Mouse (Mus musculus) limb, embryonic 11.5 days (tissue): ENCODE data around the gene Kif5c. TPM values are rescaled to one million over a fixed set of nuclear protein-coding genes. Genes with fewer than 3 reads are reported as not detected.

Source experiments
- ATAC-seq: fragments of 200-750 bp; cut with Nextera tagmentation; 2 replicates; pipeline ENCODE4 v1.8.0; 2017; ENCODE audit warnings: low read depth; ENCODE audit not compliant: insufficient number of reproducible peaks, low FRiP score, low TSS enrichment
- DNase-seq: peaks from one replicate; pipeline ENCODE4 v3.0.0-alpha.2; 2015; ENCODE audit warnings: low spot score
- H3K27ac ChIP-seq: fragments of 300-500 bp; sonication (generic); replicated peaks from 2 replicates; pipeline ENCODE4 v1.5.1; 2014; ENCODE audit warnings: low read depth, mild to moderate bottlenecking, low read length
- H3K27me3 ChIP-seq: fragments of 300-500 bp; sonication (generic); 2 replicates; pipeline ENCODE4 v1.6.1; 2014; ENCODE audit warnings: mild to moderate bottlenecking, low read length, mixed read lengths; ENCODE audit not compliant: control insufficient read depth, insufficient read depth
- H3K36me3 ChIP-seq: fragments of 300-500 bp; sonication (generic); 2 replicates; pipeline ENCODE4 v1.6.1; 2014; ENCODE audit warnings: mild to moderate bottlenecking, low read length, moderate library complexity, mixed read lengths; ENCODE audit not compliant: control insufficient read depth, insufficient read depth
- H3K4me1 ChIP-seq: fragments of 300-500 bp; sonication (generic); 2 replicates; pipeline ENCODE4 v1.6.1; 2014; ENCODE audit warnings: low read length, mixed read lengths; ENCODE audit not compliant: control insufficient read depth, insufficient read depth
- H3K4me2 ChIP-seq: fragments of 300-500 bp; sonication (generic); 2 replicates; pipeline ENCODE4 v1.6.1; 2014; ENCODE audit warnings: low read depth, mild to moderate bottlenecking, moderate library complexity; ENCODE audit not compliant: severe bottlenecking
- H3K4me3 ChIP-seq: fragments of 300-500 bp; sonication (generic); 2 replicates; pipeline ENCODE4 v1.5.1; 2014; ENCODE audit warnings: low read depth, low read length
- H3K9ac ChIP-seq: fragments of 300-500 bp; sonication (generic); 2 replicates; pipeline ENCODE4 v1.6.1; 2014; ENCODE audit warnings: mild to moderate bottlenecking, low read length
- H3K9me3 ChIP-seq: fragments of 300-500 bp; sonication (generic); 2 replicates; pipeline ENCODE4 v1.6.1; 2016; ENCODE audit warnings: low read length; ENCODE audit not compliant: control insufficient read depth
- WGBS: fragments of 180-500 bp; shearing (Covaris S2); extraction: QIAGEN DNeasy Blood & Tissue Kit; methylation state at CpG from one replicate; pipeline ENCODE4 v1.1.7; 2014; 5-methylcytosine and 5-hydroxymethylcytosine counted together
- polyA plus RNA-seq: library from polyadenylated mRNA; unstranded; fragments of >200 nt; fragmentation: Nextera tagmentation; extraction: Ambion mirVana; gene quantifications from 2 replicates; pipeline ENCODE4 v1.2.1, GENCODE M21; 2014

The Kif5c gene
- polyA plus RNA-seq, 1 experiment from 2014 or later = 15.2 TPM

DNA sequence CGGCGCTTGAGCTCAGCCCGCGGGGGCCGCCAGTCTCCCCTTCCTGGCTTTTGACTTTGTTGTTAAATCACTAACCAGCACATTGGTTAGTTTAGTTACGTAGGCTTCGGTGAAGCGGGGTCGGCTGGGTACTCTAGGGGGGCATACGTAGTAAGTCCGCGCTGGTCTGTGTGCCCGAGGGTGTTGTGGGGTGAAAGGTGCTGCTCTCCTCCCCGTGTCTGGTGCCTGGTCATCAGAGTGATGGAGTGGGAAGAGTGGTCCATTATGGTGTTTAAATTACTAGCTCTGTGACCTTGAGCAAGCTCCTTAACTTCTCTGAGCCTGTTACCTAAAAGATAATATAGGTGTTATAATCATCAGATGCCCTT is 168.9 kb downstream of the Kif5c start:
- WGBS = 2% methylated on average over 14 of the region's 14 CpGs

DNA sequence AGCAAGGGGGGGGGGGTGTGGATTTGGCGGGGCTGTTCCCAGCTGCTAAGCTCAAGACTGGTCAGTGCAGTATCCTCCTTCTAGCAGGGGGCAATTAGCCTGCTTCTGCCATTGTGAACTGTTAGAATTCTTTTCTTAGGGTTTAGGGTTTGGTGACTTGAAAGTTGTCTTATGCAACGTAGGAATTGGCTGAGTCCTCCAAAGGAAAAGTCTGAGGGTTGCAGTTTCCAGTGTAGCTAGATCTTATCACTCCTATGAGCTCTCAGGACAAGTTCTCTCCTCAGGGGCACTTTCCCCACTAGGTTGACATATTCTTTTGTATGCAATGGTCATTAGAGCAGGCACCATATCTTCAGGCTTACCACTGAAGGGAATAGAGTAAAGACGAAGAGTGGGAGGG is 169.5 kb downstream of the Kif5c start:
- Histone ChIP-seq H3K36me3 (no peaks in the 10 kb centered on the region), H3K4me3 (0 out of 2 replicates have a peak overlapping the region, but pooled peaks have one; percentile 55), H3K4me1 (peaks cover 3% of the 10 kb centered on the region; the same call in 1 of the 2 replicates), H3K9me3 (no peaks in the 10 kb centered on the region), H3K9ac (no peak overlapping the region), H3K27ac (no peak overlapping the region), H3K27me3 (peaks cover 34% of the 10 kb centered on the region), H3K4me2 (no peak overlapping the region)
- 18% methylated on average over 3 of the region's 3 CpGs for WGBS
- ATAC-seq (no peak), DNase-seq (no peak)

More for the DNA sequence above, 168.9 kb downstream of the Kif5c start:
- Histone ChIP-seq H3K4me2 (peak overlapping the region; percentile 100), H3K4me3 (peak overlapping the region; percentile 55), H3K27ac (no peak overlapping the region), H3K4me1 (peaks cover 3% of the 10 kb centered on the region; the same call in 1 of the 2 replicates), H3K9ac (peak overlapping the region; percentile 72), H3K9me3 (no peaks in the 10 kb centered on the region), H3K27me3 (peaks cover 34% of the 10 kb centered on the region), H3K36me3 (no peaks in the 10 kb centered on the region)
- DNase-seq (no peak), ATAC-seq (peak; percentile 44; the same call in 1 of the 2 replicates)

DNA sequence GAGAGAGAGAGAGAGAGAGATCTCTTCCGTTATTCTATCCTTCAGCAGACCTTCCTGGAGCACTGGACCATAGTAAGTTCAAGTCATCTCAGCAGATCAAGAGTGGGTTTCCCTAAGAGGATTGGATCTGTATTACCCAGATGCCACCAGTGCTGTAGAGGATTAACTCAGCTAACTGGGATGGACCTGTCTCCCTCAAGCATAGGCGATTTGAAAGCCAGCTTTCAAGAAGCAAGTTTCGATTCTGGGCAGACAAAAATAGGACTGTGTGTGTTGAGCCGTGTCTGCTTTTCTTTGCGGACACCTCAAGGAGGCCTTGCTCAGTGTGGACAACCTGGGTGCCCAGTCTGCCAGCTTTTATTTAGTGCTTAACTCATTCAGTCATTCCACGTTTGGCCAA is 170.0 kb downstream of the Kif5c start:
- Histone ChIP-seq H3K4me2 (no peak overlapping the region), H3K36me3 (no peaks in the 10 kb centered on the region), H3K9ac (no peak overlapping the region), H3K9me3 (no peaks in the 10 kb centered on the region), H3K4me3 (no peak overlapping the region), H3K27me3 (peaks cover 34% of the 10 kb centered on the region), H3K4me1 (peaks cover 3% of the 10 kb centered on the region; the same call in 1 of the 2 replicates), H3K27ac (no peak overlapping the region)
- 80% methylated on average over 6 of the region's 6 CpGs for WGBS
- ATAC-seq = no peak
- no peak for DNase-seq

DNA sequence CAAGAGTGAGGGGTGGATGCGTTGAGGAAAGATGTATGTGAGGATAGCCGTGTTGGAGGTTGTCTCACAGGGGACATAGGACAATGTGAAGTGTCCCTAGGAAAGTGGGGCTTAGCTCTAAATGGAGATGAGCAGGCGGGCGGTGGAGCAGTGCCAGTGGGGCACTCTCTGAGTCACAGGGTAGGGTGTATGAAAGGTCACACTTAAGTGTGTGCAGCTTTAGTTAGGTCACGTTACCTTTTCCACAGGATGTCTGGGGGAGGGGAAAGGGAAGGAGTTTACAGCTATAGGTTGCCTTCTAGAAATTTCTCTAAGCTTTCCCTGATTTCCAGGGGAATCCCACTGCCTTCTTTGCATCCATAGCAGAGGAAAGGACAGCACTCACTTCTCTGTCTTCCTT is 170.4 kb downstream of the Kif5c start:
- WGBS = 80% methylated on average over 5 of the region's 5 CpGs
- H3K27me3 ChIP-seq = peaks cover 34% of the 10 kb centered on the region

DNA sequence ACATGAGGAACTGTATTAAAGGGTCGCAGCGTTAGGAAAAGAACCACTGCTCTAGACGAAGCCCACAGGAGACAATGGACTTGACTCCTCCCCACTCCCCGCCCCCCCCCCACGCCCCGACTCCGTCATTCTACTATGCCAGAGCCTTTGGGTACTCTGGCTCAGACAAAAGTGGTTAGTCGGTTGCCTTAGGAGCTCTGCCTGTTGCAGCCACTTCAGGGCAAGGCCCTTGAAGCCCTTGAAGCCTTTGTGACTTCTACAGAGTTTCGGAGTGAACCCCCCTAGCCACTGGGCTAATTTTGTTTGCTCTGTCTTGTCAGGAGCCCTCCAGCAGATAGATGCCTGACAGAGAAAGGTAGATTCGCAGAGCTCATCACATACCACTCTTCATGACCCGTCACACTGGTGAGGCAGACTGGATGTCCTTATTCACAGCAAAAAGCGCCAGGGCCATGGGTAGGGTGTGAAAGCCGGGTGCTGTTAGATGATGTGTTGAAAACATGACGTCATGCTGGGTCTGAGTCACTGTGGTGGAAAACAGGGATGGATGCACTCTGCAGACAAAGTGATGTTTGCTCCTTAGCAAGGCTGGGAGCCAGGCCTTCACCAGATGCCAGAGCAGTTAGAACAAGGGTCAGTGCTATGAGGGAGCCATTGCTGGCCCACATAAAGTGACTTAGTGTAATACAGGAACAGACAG is 178.5 kb downstream of the Kif5c start:
- Histone ChIP-seq H3K27me3 (no peaks in the 10 kb centered on the region), H3K27ac (no peak overlapping the region), H3K9ac (no peak overlapping the region), H3K4me2 (no peak overlapping the region), H3K9me3 (no peaks in the 10 kb centered on the region), H3K4me1 (no peaks in the 10 kb centered on the region), H3K4me3 (no peak overlapping the region), H3K36me3 (no peaks in the 10 kb centered on the region)
- DNase-seq (no peak), ATAC-seq (no peak)
- WGBS = 64% methylated on average over 14 of the region's 14 CpGs

More for the DNA sequence above, 170.4 kb downstream of the Kif5c start:
- H3K4me2 ChIP-seq = no peak overlapping the region
- H3K9ac ChIP-seq = no peak overlapping the region
- no peak overlapping the region for H3K4me3 ChIP-seq
- ATAC-seq (no peak), DNase-seq (no peak)
- H3K27ac ChIP-seq = no peak overlapping the region
- H3K36me3 ChIP-seq = no peaks in the 10 kb centered on the region
- peaks cover 3% of the 10 kb centered on the region; the same call in 1 of the 2 replicates for H3K4me1 ChIP-seq
- no peaks in the 10 kb centered on the region for H3K9me3 ChIP-seq

DNA sequence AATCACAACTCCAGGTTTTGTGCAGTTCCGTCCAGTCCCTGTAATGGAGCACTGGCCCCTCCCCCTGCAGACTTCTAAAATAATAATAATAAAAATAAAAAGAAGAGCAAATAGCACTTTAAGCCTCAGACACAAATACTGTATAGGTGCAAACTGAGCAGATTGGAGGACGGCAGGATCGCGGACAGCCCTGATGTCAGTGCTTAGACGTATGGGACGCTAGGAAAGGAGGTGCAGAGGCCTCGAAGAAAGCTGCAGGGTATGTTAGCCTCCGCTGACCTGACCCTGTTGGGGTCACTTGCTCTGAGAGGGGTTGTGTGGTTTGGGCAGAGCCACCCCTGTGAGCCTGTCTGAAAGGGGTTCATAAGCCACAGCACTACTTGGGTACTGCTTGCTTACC is 185.3 kb downstream of the Kif5c start:
- ATAC-seq (0 out of 2 replicates have a peak, but pooled peaks have one; percentile 54), DNase-seq (no peak)
- no peaks in the 10 kb centered on the region for H3K9me3 ChIP-seq
- WGBS = 68% methylated on average over 8 of the region's 8 CpGs
- H3K27me3 ChIP-seq = no peaks in the 10 kb centered on the region
- no peak overlapping the region for H3K9ac ChIP-seq
- no peak overlapping the region for H3K4me3 ChIP-seq
- no peaks in the 10 kb centered on the region for H3K4me1 ChIP-seq
- H3K27ac ChIP-seq = no peak overlapping the region
- H3K4me2 ChIP-seq = no peak overlapping the region
- no peaks in the 10 kb centered on the region for H3K36me3 ChIP-seq

DNA sequence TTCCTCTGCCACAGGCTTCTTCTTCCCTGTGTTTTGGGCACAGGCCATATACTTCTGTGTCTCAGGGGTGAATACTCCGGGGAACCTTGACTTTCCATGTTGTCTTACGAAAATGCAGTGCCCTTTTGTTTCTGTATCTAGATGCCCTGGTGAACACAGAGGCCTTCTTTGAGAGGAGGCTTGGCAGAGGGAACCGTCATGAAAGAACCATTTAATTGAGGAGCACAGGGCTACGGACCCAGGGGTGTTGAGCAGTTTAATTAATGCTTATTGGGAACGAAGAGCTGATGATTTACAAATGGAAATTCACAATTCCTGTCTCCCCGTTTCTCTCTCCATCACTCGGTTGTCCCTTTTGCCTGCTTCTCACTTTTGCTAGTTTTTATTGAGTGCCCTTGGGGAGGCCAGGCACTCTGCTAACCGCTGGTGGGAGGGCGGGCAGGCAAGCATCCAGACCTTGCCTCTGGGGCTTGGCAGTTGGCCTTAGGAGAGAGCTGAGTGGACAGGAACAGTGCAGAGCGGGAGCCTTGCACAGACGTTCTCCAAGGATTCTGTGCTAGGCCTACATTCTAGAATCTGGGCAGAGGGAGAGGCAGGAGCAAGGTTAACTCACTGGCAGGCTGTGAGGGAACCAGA is 186.8 kb downstream of the Kif5c start:
- H3K4me3 ChIP-seq = no peak overlapping the region
- H3K27ac ChIP-seq = no peak overlapping the region
- H3K4me2 ChIP-seq = no peak overlapping the region
- DNase-seq (no peak), ATAC-seq (no peak)
- H3K36me3 ChIP-seq = no peaks in the 10 kb centered on the region
- H3K27me3 ChIP-seq = no peaks in the 10 kb centered on the region
- H3K9ac ChIP-seq = no peak overlapping the region
- 74% methylated on average over 11 of the region's 11 CpGs for WGBS
- no peaks in the 10 kb centered on the region for H3K4me1 ChIP-seq
- H3K9me3 ChIP-seq = no peaks in the 10 kb centered on the region

DNA sequence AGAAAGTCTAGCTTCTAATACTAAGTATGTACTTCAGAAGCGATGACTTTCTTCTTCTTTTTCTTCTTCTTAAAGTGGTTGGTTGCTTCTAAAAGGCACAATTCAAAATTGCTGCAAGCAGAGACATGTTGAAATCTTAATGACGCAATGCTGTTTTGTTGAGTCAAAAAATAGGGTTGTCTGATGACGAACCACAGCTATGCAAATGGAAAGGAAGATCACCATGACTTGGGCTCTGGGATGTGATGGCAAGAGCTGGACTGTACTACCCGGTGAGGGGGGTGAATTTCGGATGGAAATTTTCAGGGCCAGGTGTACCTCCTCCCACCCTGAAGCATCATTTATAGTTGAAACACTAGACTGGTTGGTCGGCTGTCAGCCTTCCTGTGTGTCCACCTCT is 190.4 kb downstream of the Kif5c start:
- Histone ChIP-seq H3K9ac (no peak overlapping the region), H3K36me3 (no peaks in the 10 kb centered on the region), H3K4me2 (no peak overlapping the region), H3K27me3 (no peaks in the 10 kb centered on the region), H3K4me3 (no peak overlapping the region), H3K4me1 (0 out of 2 replicates have a peak, but pooled peaks cover 4% of the 10 kb centered on the region), H3K9me3 (no peaks in the 10 kb centered on the region), H3K27ac (no peak overlapping the region)
- DNase-seq = no peak
- WGBS = 87% methylated on average over 6 of the region's 6 CpGs
- ATAC-seq = no peak
